Mouse (Mus musculus): ENCODE results near the gene Med17. TPM values are rescaled to one million over a fixed set of nuclear protein-coding genes. Genes with fewer than 3 reads are reported as not detected.

Gene Med17
- polyA plus RNA-seq, 1 experiment from 2014 or later, result 23.2 TPM

- ATAC-seq (no peak), DNase-seq (ENCODE audit: low spot score) (no peak)
- Histone ChIP-seq H3K27ac (ENCODE audit: low read length) (no peak overlapping the region), H3K27me3 (replicated peaks; ENCODE audit: insufficient read depth, low read length) (no peaks in the 10 kb centered on the region), H3K4me2 (replicated peaks; ENCODE audit: low read depth, low read length) (no peak overlapping the region), H3K4me3 (ENCODE audit: low read depth, low read length) (no peak overlapping the region), H3K9ac (replicated peaks; ENCODE audit: low read depth) (no peak overlapping the region), H3K36me3 (ENCODE audit: insufficient read depth, low read length) (peaks cover 5% of the 10 kb centered on the region; the same call in 1 of the 2 replicates), H3K9me3 (ENCODE audit: low read length) (no peaks in the 10 kb centered on the region), H3K4me1 (ENCODE audit: insufficient read depth, low read depth, low read length) (no peaks in the 10 kb centered on the region)
- no peak for TF ChIP-seq CTCF (IDR thresholded peaks at IDR 0.05)
- TF ChIP-seq EP300 (IDR thresholded peaks at IDR 0.05), result no peak
- 74% methylated on average over 3 of the region's 3 CpGs for WGBS
Measured at GRCm38 (mm10) chr9:15256214-15256613, 23.5 kb downstream of the Med17 start.

GRCm38 (mm10) chr9:15254501-15254900, 25.2 kb downstream of the Med17 start:
- 84% methylated on average over 7 of the region's 7 CpGs for WGBS
- H3K9me3 ChIP-seq (ENCODE audit: low read length), result no peaks in the 10 kb centered on the region
- H3K27me3 ChIP-seq (replicated peaks; ENCODE audit: insufficient read depth, low read length), result no peaks in the 10 kb centered on the region
- DNase-seq (ENCODE audit: low spot score) (no peak), ATAC-seq (no peak)
- no peak overlapping the region for H3K9ac ChIP-seq (replicated peaks; ENCODE audit: low read depth)
- no peak overlapping the region for H3K27ac ChIP-seq (ENCODE audit: low read length)
- no peaks in the 10 kb centered on the region for H3K4me1 ChIP-seq (ENCODE audit: insufficient read depth, low read depth, low read length)
- no peak overlapping the region for H3K4me2 ChIP-seq (replicated peaks; ENCODE audit: low read depth, low read length)
- no peak for TF ChIP-seq CTCF (IDR thresholded peaks at IDR 0.05)
- H3K4me3 ChIP-seq (ENCODE audit: low read depth, low read length), result no peak overlapping the region
- no peaks in the 10 kb centered on the region for H3K36me3 ChIP-seq (ENCODE audit: insufficient read depth, low read length)

- WGBS, result 55% methylated on average over 7 of the region's 7 CpGs
- Histone ChIP-seq H3K9ac (replicated peaks; ENCODE audit: low read depth) (no peak overlapping the region), H3K4me1 (ENCODE audit: insufficient read depth, low read depth, low read length) (no peaks in the 10 kb centered on the region), H3K4me3 (ENCODE audit: low read depth, low read length) (no peak overlapping the region), H3K36me3 (ENCODE audit: insufficient read depth, low read length) (no peaks in the 10 kb centered on the region), H3K27ac (ENCODE audit: low read length) (no peak overlapping the region), H3K27me3 (replicated peaks; ENCODE audit: insufficient read depth, low read length) (no peaks in the 10 kb centered on the region), H3K4me2 (replicated peaks; ENCODE audit: low read depth, low read length) (no peak overlapping the region), H3K9me3 (ENCODE audit: low read length) (no peaks in the 10 kb centered on the region)
- no peak for ATAC-seq
- no peak for TF ChIP-seq EP300 (IDR thresholded peaks at IDR 0.05)
- no peak for TF ChIP-seq CTCF (IDR thresholded peaks at IDR 0.05)
- no peak for DNase-seq (ENCODE audit: low spot score)
Measured at GRCm38 (mm10) chr9:15252196-15252595, 27.5 kb downstream of the Med17 start.

- DNase-seq (ENCODE audit: low spot score) (no peak), ATAC-seq (no peak)
- H3K4me2 ChIP-seq (replicated peaks; ENCODE audit: low read depth, low read length), result no peak overlapping the region
- no peak overlapping the region for H3K27ac ChIP-seq (ENCODE audit: low read length)
- no peak overlapping the region for H3K4me3 ChIP-seq (ENCODE audit: low read depth, low read length)
- H3K4me1 ChIP-seq (ENCODE audit: insufficient read depth, low read depth, low read length), result no peaks in the 10 kb centered on the region
- WGBS, result 64% methylated on average over 7 of the region's 7 CpGs
- no peak for TF ChIP-seq EP300 (IDR thresholded peaks at IDR 0.05)
- no peak for TF ChIP-seq CTCF (IDR thresholded peaks at IDR 0.05)
- no peaks in the 10 kb centered on the region for H3K9me3 ChIP-seq (ENCODE audit: low read length)
- H3K36me3 ChIP-seq (ENCODE audit: insufficient read depth, low read length), result no peaks in the 10 kb centered on the region
- no peaks in the 10 kb centered on the region for H3K27me3 ChIP-seq (replicated peaks; ENCODE audit: insufficient read depth, low read length)
- no peak overlapping the region for H3K9ac ChIP-seq (replicated peaks; ENCODE audit: low read depth)
Measured at GRCm38 (mm10) chr9:15250376-15250775, 29.4 kb downstream of the Med17 start.

DNA sequence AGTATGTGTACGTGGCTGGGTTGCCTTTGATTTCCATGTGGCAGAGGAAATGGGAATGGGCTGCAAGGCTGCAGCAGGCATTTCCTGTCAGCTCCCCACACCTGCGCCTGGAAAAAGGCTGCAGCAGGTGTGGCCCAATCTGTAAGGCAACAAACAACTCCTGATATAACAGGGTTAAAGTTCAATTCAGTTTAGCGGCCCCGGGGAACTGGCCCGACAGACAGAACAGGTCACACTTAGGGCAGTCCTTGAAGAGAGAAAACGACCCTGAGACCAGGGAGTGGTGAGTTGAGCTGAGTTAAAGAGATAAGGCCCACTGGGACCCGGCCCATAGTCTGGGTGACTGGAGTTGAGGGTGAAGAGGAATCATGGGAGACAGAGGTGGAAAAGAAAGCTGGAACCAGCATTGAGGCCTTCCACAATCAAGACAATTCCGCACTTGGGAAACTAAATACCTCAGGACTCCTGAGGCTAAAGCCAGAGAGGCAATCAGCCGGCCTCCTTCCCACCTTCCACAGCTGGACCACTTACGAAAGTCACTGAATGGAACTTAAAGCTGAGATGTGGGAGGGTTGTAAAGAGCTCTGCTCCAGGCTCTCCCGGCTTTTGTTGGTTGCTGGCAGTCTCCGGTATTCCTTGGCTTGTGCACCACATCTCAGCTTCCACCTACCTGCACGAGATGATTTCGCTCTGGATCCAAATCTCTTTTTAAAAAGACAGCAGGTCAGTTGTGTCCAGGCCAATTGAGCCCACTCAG, 34.2 kb downstream of the Med17 start:
- Histone ChIP-seq H3K4me1 (ENCODE audit: insufficient read depth, low read depth, low read length) (no peaks in the 10 kb centered on the region), H3K27me3 (replicated peaks; ENCODE audit: insufficient read depth, low read length) (no peaks in the 10 kb centered on the region), H3K4me2 (replicated peaks; ENCODE audit: low read depth, low read length) (no peak overlapping the region), H3K9ac (replicated peaks; ENCODE audit: low read depth) (no peak overlapping the region), H3K4me3 (ENCODE audit: low read depth, low read length) (no peak overlapping the region), H3K36me3 (ENCODE audit: insufficient read depth, low read length) (no peaks in the 10 kb centered on the region), H3K9me3 (ENCODE audit: low read length) (no peaks in the 10 kb centered on the region), H3K27ac (ENCODE audit: low read length) (no peak overlapping the region)
- DNase-seq (ENCODE audit: low spot score) (no peak), ATAC-seq (no peak)
- TF ChIP-seq CTCF (IDR thresholded peaks at IDR 0.05), result no peak
- no peak for TF ChIP-seq EP300 (IDR thresholded peaks at IDR 0.05)
- WGBS, result 56% methylated on average over 14 of the region's 14 CpGs

DNA sequence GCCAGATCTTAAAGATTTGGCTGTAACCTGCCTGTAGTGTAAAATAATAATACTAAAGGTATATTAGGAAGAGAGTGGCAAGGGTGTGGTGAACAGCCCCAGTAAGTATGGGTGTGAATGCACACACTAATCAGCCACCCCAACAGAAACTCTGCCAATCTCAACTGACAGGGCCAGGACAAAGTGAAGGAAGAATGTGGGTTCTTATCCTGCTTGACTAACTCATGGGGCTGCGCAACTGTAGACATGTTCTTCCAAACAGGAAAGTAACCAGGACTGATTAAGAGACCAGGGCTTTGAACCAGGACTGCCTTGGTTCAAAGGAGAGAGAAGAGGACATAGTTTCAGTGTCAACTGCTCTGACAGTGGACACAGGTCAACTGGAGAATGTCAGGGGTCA, 37.6 kb downstream of the Med17 start:
- no peak overlapping the region for H3K27ac ChIP-seq (ENCODE audit: low read length)
- ATAC-seq, result no peak
- WGBS, result 92% methylated on average over 1 of the region's 1 CpGs

More for the DNA sequence above, 37.6 kb downstream of the Med17 start:
- no peak for TF ChIP-seq EP300 (IDR thresholded peaks at IDR 0.05)
- no peak for TF ChIP-seq CTCF (IDR thresholded peaks at IDR 0.05)
- DNase-seq (ENCODE audit: low spot score), result no peak
- H3K36me3 ChIP-seq (ENCODE audit: insufficient read depth, low read length), result no peaks in the 10 kb centered on the region
- no peak overlapping the region for H3K4me3 ChIP-seq (ENCODE audit: low read depth, low read length)
- no peak overlapping the region for H3K4me2 ChIP-seq (replicated peaks; ENCODE audit: low read depth, low read length)
- peaks cover 7% of the 10 kb centered on the region; the same call in 1 of the 2 replicates for H3K4me1 ChIP-seq (ENCODE audit: insufficient read depth, low read depth, low read length)
- no peak overlapping the region for H3K9ac ChIP-seq (replicated peaks; ENCODE audit: low read depth)
- no peaks in the 10 kb centered on the region for H3K9me3 ChIP-seq (ENCODE audit: low read length)
- H3K27me3 ChIP-seq (replicated peaks; ENCODE audit: insufficient read depth, low read length), result no peaks in the 10 kb centered on the region
